Mouse (Mus musculus) cerebellum, adult (tissue): Measurements from ENCODE around the gene Igf2.

ENCODE experiments used
- ATAC-seq: cut with Nextera tagmentation; 2 replicates; pipeline ENCODE4 v1.9.2; 2017; ENCODE audit warnings: mild to moderate bottlenecking, moderate library complexity, mixed read lengths; ENCODE audit not compliant: insufficient number of reproducible peaks, low FRiP score, low TSS enrichment

Gene Igf2

GRCm38 (mm10) chr7:142659767-142660650 lies 6.6 kb downstream of the Igf2 start:
- no peak for ATAC-seq

GRCm38 (mm10) chr7:142659181-142659681 lies 7.4 kb downstream of the Igf2 start:
- ATAC-seq, result no peak

GRCm38 (mm10) chr7:142658681-142659180 lies 7.9 kb downstream of the Igf2 start:
- no peak for ATAC-seq

- ATAC-seq, result no peak
These were observed 8.6 kb downstream of the Igf2 start for GRCm38 (mm10) chr7:142657821-142658614.

- ATAC-seq, result no peak
These were observed 9.2 kb downstream of the Igf2 start for GRCm38 (mm10) chr7:142657341-142657791.

- no peak for ATAC-seq
These were observed 10.6 kb downstream of the Igf2 start for GRCm38 (mm10) chr7:142656055-142656454.

GRCm38 (mm10) chr7:142655633-142656032 lies 11.0 kb downstream of the Igf2 start:
- ATAC-seq, result no peak

- ATAC-seq, result no peak
These were observed 12.9 kb downstream of the Igf2 start for GRCm38 (mm10) chr7:142653726-142654125.

GRCm38 (mm10) chr7:142646676-142647075 lies 19.9 kb downstream of the Igf2 start:
- no peak for ATAC-seq

- ATAC-seq, result no peak
These were observed 21.6 kb downstream of the Igf2 start for GRCm38 (mm10) chr7:142645045-142645444.

GRCm38 (mm10) chr7:142636178-142636577 lies 30.4 kb downstream of the Igf2 start:
- no peak for ATAC-seq

GRCm38 (mm10) chr7:142630691-142631090 lies 35.9 kb downstream of the Igf2 start:
- peak; percentile 52; the same call in 1 of the 2 replicates for ATAC-seq

GRCm38 (mm10) chr7:142629806-142630205 lies 36.8 kb downstream of the Igf2 start:
- ATAC-seq, result no peak

GRCm38 (mm10) chr7:142622180-142622579 lies 44.4 kb downstream of the Igf2 start:
- no peak for ATAC-seq

- no peak for ATAC-seq
These were observed 53.5 kb downstream of the Igf2 start for GRCm38 (mm10) chr7:142613077-142613476.

GRCm38 (mm10) chr7:142610627-142611406 lies 55.8 kb downstream of the Igf2 start:
- ATAC-seq, result no peak

- ATAC-seq, result no peak
These were observed 65.7 kb downstream of the Igf2 start for GRCm38 (mm10) chr7:142600921-142601320.
